Mouse (Mus musculus): ENCODE measurements at regions not wholly inside any gene's neighbourhood (a gene's known extent, or its start where the extent isn't known, plus 50 kb on each side); places are given as distances from the start of the nearest gene placed in this dataset.

GRCm38 (mm10) chr15:41154551-41155151 lies 1020.5 kb downstream of the 9330182O14Rik start:
- no peak for DNase-seq

- peak; percentile 18 to 31 for DNase-seq
Measured at GRCm38 (mm10) chr15:41155169-41155638, 1021.0 kb downstream of the 9330182O14Rik start.

DNA sequence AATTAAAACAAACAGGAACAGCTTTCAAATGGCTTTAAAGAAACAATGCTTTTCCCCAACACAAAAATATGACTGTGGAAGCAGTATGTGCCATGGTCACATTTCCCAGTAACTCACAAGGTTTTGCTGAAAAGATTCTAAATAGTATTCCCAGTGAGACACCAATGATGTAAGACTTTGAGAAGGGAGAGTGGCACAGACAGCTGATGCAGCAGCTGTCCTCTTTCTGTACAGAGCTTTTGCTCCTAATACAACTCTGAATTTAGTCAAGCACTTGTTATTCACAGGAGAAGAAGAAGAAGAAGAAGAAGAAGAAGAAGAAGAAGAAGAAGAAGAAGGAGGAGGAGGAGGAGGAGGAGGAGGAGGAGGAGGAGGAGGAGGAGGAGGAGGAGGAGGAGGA lies 1023.6 kb downstream of the 9330182O14Rik start:
- DNase-seq, result no peak

DNA sequence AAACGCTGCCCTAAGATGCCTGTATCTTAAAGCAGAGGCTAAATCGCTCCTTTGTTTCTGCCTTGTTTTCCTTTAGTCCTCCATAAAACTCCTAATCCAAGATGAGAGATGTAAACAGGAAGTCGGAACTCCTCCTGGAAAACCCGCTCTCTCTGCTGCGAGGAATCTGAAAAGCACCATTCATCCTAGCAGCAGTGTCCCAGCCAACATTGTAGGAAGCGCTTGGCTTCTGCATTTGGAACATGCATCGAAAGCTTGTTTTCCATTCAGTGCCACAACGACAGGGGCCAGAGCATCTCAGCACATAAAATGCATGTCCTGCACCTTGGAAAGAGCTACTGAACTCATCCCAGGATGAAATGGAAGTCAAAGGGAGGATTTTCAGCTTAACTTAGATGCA lies 1028.1 kb downstream of the 9330182O14Rik start:
- DNase-seq, result peak in 1 of 2 experiments; percentile 7

DNA sequence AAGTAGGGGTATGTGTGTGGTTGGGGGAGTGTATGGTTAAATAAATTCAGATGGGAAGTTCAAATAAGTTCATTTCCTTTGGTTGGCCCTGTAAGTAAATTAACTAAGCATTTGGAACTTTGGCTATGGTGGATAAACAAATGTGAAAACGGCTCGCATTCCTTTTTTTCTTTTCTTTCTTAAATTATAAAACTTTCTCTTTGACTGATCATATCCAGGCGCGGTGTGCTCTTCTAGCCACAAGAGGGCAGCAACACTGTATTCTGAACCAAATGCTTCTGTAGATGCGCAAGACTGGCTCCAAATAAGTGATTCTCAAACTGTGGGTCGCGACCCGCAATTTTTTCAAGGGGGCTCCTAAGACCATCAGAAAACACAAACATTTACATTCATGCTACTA lies 1028.6 kb downstream of the 9330182O14Rik start:
- DNase-seq, result peak; percentile 42 to 57

- DNase-seq, result peak in 1 of 2 experiments; percentile 10
Measured at GRCm38 (mm10) chr15:41163643-41164358, 1029.6 kb downstream of the 9330182O14Rik start.

GRCm38 (mm10) chr15:41165534-41165933 lies 1031.4 kb downstream of the 9330182O14Rik start:
- no peak for DNase-seq

- DNase-seq, result no peak
Measured at GRCm38 (mm10) chr15:41190792-41191191, 1056.6 kb downstream of the 9330182O14Rik start.

GRCm38 (mm10) chr15:41193240-41193639 lies 1059.1 kb downstream of the 9330182O14Rik start:
- peak; percentile 52 to 80 for DNase-seq

DNA sequence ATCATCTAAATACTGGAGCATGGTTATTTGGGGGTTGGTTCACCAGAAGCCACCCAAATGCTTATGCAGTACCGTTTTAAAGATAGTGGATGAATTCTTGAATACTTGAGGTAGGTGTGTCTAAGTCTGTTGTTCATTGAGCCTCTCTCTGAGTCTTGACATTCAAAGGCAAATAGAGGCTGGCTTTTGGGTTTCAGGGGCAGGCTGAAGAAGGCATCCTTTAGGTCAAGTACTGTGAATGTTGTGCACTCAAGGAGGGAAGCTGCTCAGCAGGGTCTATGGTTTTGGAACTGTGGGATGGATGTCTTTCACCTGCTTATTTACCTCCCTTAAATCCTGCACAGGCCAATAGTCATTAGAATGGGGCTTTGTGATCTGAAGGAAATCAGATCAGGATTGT lies 1089.6 kb downstream of the 9330182O14Rik start:
- no peak for DNase-seq

DNA sequence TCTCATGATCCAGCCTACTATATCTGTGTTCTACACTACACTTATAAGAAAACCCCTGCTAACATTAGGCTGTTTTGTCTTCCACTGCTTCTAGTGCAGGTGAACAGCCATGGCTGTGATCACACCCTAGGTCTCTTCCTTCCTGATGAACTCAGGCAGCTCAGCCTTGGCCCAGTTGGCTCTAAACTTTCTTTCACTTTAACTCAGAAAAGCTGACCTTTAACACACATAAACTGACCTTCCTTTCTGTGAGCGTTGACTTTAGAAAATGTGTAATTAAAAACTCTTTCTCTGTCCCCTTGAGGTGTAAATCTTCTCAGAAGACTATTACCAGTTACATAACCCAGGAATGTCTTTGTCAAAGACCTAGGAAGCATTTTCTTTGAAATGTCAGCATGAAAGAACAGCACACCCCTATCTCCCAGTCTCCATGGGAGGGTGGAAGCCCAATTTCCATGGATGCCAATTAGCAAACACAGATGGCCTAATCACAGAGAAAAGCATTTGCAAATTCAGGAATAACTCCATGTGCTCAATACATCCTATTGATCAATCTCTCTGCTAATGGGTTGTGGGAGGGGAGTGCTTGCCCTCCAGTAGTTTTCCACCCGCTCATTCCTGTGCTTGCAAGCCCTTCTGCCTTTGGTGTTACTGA lies 1098.4 kb downstream of the 9330182O14Rik start:
- DNase-seq, result no peak
